Mouse (Mus musculus): Measurements from ENCODE around the gene Kcnk7.

Gene Kcnk7

DNA sequence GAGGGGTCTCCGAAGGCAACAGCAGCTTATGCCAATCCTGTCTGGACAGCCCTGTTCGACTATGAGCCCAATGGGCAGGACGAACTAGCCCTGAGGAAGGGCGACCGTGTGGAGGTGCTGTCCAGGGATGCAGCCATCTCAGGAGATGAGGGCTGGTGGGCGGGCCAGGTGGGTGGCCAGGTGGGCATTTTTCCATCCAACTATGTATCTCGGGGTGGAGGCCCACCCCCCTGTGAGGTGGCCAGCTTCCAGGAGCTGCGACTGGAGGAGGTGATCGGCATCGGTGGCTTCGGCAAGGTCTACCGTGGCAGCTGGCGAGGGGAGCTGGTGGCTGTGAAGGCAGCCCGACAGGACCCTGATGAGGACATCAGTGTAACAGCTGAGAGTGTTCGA, 13.8 kb upstream of the Kcnk7 start:
- no peak for DNase-seq (ENCODE audit: low spot score)

DNA sequence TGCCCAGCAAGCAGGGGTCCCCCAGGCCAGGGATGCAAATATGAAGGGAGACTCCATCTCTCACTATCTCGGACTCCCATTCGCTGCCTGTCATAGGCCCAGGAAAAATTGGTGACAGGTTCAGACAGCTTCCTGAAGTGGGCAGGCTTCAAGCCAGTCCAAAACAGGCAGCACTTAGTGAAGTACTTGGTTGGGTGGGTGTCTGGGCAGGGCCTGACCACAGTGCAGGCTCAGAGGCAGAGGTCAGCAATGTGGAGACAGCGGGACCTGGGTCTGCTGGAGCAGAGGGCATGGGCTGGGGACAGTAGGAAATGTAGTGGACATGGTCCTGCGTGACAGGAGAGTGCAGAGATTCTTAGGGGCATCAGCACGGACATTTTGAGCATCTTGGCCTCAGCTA, 12.6 kb upstream of the Kcnk7 start:
- no peak for DNase-seq (ENCODE audit: low spot score)

DNA sequence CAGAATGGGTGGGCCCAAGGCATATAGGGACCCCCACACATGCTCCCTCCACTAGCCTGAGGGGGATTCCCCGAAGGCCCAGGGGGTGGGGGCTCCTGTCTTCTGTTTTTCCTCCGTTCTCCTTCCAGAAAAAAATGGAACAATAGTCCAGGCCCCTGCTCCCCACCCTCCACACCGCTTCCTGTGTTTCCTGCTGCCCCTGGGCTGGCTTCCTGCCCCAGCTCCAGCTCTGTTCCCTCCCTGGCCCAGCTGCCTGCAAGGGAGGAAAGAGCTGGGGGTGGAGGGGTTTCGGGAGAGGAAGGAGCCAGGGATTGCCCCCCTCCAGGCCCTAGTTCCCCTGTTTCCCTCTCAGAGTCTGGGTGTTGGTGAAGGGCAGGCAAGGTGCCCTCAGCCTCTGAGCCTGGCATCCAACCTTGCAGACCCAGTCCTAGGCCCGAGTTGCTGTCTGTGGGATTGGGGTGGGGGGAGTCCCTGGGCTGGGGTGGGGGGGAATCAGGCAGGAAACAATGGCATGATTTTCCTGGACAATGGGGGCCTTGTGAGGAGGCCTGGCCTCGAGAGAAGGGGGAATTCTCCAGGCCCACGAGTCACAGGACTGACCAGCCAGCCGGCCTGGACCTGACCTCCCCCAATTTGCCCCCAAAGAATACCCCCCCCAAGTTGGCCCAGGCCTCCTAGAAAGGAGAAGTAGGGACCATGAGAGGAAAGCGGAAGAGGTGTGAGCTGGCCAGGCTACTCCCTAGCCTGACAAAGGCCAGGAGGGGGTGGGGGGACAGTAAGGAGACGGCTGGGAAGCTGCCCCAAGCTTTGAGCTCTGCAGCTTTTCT, 11.9 kb upstream of the Kcnk7 start:
- DNase-seq (ENCODE audit: low spot score): no peak

DNA sequence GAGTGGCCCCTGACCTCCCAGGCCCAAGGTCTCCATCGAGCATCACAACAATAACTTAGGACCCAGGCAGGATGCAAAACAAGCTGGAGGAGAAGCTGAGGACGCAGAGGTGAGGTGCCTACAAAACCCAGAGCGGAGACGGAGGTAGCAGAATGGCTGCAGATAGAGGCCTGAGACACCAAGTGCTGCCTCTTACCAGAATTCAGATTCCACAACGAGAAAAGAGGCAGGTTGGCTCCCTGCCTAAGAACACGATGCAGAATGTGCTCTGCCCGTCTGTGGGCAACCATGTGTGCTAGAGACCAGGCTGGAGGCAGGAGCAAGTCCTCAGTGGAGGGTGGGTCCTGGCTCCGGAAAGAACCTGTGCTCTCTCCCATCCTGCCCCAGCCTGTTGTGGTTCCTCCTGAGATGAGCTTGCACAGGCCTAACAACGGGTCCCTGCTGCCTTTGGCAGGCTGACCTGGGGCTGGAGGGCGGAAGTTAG, 11.2 kb upstream of the Kcnk7 start:
- no peak for DNase-seq (ENCODE audit: low spot score)

DNA sequence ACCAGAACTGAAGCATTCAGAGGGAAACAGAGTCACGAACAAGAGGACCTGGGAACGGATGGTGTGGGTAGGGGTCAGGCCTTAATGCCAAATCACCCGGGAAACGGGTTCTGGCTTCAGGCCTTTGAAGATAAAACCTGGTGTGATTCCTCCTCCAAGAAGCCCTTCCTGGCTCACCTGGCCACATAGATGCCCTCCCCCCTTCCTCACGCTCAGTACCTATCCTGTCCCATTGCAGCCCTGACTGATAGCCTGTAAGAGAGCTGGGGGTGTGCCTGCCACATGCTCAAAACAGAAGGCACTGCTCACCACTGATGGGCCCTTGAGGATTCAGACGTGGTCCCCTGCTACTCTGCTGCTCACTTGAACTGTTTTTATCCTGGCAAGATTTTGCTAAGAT, 10.4 kb upstream of the Kcnk7 start:
- DNase-seq (ENCODE audit: low spot score): no peak

DNA sequence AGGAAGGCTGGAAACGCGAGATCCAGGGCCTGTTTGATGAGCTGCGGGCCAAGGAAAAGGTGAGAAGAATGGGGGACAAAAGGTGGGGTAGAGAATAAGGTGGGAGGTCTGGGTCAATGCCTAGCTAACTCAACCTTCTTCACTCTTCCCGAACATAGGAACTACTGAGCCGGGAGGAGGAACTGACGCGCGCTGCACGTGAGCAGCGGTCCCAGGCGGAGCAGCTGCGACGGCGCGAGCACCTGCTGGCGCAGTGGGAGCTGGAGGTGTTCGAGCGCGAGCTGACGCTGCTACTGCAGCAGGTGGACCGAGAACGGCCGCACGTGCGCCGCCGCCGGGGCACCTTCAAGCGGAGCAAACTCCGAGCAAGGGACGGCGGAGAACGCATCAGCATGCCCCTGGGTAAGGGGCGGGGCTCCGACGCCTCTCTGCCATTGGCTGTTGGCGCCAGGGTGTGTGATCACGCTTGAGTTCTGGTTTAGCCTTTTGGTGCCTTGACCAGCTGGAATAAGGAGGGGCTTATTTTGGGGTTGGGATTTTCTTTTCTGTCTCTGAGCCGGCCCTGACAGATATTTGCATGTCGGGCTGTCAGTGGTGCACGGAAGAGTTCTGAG, 8.2 kb upstream of the Kcnk7 start:
- DNase-seq (ENCODE audit: low spot score): peak; percentile 57

DNA sequence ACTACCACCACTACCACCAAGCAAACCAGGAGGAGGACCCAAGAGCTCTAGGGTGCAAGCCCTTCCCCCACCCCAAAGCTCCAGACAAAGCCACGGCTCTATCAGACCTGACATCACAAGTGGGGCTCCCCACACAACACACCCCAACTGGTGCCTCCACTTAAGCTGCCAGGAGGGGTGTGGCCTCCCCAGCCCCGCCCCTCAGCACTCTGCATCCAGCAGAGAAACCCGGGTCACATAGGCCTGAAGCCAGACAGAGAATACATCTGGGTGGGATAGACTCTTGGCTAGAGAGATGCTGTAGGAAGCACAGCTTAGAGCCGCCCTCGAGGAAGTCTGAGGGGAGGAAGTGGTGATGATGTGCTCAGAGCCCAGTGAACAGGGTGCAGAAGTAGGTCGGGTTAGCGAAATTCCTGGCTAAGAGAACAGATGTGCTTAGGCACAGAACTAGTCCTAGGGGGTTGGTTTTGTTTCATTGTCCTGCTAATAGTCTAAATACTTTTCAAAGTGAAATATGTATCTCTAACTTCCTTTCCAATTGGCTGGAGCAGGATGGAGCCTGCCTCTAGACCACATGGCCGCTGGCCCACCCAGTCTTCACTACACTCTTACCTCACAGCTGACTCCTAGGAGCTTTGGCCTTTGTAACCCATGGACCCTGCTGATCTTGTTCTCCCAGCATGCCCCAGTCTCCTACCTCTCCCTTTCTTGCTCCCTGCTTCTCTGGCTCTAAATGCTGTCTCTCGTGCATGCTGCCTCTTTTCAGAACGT, 819 bp downstream of the Kcnk7 start:
- DNase-seq (ENCODE audit: low spot score): no peak

DNA sequence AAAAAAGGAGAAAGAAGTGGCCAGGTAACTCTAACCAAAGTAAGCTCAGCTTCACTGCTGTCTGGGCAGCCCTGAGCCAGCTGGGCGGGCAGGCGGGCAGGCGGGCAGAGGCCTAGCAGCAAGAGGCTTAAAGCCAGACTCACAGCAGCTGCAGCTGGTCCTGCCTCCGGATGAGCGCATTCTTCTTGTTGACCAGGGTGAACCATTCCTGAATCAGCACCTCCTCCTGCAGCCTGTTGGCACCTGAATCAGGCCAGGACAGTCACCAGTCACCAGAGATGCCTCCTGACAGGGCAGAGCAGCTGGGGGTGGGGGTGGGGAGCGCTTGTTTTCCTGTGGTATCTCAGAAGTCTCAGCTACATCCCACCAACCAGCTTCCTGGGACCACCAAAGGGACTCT, 5.9 kb downstream of the Kcnk7 start:
- no peak for DNase-seq (ENCODE audit: low spot score)

DNA sequence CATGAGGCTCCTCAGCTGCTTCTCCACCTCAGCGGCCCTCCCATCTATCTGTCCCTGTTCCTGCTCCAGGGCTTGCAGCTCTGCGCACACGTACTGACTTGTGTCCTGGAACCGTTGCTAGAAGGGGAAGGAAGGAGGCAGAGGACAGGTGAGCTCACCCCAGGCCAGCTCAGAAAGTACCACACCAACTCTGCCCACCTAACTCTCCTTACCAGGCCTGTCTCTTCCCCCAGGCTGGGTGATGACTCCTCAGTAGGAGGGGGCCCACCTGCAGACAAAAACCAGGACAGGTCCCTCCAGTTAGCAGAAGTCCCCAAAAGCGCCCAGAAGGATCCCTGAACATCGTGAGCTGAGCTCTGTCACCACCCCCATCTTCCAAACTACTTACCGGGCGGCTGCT, 6.4 kb downstream of the Kcnk7 start:
- DNase-seq (ENCODE audit: low spot score): no peak

DNA sequence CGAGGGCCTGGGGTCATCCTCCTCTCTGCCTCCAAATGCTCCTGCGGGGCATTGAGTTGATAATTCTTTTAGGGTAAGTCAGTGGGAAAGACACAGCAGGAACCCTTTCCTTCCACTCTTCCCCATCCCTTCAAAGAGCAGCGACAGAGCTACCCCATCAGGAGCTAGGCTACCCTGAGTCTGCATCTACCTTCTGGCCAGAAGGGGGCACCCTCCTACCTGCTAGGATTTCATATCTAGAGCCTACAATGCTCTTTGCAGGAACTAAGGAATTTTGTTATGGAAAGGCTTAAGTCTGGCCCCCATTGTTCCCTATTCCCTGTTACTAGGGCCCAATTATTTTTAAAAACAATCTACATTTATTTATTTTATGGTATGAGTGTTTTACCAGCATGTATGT, 7.1 kb downstream of the Kcnk7 start:
- DNase-seq (ENCODE audit: low spot score): peak; percentile 76

DNA sequence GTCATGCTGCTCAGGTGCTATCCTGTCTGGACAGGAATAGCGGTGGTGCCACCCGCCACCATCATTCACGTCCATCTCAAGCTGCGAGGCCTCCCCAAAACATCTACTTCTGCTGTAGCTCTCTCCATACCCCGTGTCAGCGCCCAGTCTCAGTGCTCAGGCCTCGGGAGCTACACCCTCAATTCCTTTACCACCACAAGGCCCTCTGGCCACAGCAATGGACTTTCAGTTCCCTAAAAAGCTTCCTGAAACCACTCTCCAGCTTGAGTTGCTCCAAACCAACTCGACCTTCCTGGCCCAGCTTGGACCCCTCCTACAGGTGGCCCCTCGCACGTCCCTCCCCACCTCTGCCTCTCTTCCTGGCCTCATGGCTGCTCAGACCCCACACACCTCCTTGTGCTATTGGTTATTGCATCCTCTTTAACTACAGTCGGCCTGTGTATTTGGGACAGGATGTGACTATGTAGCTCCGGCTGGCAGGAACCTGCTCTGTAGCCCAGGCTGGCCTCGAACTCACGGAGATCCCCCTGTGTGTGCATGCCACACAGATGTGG, 7.8 kb downstream of the Kcnk7 start:
- DNase-seq (ENCODE audit: low spot score): no peak

DNA sequence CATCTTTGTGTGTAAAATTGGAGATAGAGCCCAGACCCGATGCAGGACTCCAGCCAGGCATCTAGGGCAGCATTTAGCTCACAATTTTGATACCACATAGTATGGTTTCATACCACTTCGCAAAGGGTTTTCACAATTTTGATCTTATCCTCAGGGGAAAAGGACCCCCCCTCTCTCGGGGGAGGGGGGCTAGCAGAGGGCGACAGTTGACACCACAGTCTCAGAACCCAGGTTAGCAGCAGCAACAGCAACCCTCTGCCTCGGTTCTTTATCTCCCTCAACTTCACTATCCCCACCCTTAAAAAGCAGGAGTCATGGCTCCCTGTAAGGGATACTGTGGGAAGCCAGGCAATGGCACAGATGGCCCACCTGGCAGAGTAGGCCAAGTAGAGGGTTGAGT, 9.1 kb downstream of the Kcnk7 start:
- DNase-seq (ENCODE audit: low spot score): no peak

DNA sequence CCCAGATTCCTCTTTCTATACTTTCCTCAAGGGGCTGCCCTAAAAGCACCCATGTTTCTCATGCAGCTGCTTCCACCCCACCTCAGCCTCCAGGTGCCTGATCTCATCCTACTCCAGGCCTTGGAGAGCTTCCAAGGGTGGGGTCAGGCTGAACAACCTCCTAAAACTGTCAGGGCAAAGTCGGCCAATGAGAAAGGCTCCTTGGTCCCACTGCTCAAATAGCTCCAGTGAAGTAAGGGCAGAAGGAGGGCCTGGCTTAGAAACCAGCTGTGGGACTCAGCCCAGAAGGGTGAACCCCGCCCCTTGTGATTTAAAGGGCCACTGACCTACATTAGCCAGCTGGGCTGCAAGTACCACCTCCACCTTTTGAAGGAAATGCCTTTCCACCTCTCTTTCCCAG, 9.6 kb downstream of the Kcnk7 start:
- no peak for DNase-seq (ENCODE audit: low spot score)

DNA sequence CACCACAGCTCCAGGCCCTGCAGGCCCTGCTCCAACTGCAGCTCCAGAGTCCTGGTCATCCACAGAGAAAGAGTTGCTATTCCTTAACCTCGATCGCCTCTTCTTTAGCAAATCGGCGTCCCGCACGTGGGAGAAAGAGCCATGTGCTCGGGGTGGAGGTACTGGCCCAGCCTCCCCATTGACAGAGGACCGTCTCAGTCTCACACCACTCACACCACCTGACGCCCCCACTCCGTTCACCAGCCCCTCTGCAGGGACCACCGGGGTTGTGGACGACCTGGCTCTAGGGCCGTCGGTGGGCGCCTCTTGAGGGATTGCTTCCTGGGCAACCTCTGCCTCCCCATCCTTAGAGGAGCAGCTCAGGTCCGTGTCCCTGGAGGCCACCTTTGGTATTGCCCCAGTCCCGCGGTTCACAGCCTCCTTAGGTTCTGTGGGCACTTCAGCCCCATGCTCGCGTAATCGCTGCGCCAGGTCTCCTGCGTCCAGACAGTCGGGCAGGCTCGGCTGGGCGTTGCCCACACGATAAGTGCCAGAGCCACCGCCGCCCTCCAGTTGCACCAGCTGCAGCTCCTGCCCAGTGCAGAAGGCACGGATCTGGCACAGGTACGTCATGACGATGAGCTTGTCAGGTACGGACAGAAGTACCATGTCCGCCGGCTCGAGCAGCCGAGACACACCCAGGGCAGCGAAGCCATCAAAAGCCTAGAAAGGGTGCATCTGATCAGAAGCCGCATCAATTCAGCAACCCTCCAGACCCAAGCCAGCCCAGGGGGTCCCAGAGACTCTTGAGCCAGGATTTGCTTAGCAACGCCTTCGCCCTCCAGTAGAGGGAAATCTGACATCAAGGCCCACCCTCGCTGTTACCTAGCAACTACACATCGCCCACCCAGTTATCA, 11.9 kb downstream of the Kcnk7 start:
- DNase-seq (ENCODE audit: low spot score): peak; percentile 75

DNA sequence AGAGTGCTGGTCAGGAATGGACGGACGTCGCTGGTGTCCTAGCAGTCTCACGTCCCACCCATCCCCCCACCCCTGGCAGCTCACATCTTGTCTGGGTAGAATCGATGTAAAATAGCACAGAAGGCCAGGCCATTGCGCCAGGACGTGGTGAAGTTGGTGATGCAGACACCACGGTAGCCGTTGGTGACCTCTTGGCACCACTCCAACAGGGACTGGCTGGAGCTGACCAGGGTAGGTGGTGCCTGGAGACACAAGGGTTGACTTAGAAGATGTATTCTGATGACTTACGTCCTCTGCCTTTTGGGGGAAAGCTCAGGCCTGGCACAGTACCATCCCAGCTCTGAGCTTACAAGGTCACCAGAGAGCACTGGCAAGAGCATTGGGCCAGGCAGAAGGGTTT, 12.8 kb downstream of the Kcnk7 start:
- DNase-seq (ENCODE audit: low spot score): no peak

DNA sequence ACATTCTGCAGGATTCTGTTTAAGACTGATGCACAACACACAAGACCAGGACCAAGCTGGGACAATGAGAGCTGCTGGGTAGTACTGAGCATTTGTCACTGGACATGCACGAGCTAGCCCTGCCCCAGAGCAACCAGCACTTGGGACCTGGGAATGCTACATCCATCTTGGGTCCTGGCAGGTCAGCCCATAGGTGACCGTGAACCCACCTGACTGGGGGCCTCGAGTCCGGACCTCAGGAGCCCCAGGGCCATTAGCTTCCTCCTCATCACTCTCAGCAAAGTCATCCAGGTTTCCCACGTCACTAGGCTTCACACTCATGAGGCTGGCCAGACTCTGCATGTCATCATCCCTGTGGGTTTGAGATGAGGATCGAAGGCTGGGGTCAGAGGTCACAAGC, 17.1 kb downstream of the Kcnk7 start:
- no peak for DNase-seq (ENCODE audit: low spot score)

DNA sequence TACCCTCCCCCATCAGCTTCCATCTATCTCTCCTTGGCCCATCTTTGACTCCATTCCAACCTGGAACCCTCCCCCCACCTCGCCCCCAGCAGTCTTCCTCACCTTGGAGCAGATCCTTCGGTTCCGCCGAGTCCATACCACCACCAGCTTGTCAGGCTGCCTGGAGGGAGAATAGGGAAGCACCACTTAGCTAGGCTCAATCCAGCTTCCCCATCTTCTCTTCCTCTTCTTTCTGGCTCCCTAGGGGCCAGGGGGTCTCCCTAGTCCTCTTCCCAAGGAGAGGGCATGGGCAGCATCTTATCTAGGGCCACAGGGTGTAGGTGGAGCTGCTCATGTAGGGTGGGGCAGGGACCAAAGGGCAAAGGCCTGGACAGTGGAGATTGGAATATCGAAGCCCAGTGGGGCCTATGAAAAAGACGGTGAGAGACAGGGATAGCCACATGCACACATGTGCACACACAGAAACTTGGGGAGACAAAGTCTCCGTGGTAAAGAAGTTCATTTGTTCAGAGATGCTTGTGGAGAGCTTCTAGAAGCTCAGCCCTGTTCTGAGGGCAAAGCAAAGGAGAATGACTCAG, 18.8 kb downstream of the Kcnk7 start:
- no peak for DNase-seq (ENCODE audit: low spot score)

DNA sequence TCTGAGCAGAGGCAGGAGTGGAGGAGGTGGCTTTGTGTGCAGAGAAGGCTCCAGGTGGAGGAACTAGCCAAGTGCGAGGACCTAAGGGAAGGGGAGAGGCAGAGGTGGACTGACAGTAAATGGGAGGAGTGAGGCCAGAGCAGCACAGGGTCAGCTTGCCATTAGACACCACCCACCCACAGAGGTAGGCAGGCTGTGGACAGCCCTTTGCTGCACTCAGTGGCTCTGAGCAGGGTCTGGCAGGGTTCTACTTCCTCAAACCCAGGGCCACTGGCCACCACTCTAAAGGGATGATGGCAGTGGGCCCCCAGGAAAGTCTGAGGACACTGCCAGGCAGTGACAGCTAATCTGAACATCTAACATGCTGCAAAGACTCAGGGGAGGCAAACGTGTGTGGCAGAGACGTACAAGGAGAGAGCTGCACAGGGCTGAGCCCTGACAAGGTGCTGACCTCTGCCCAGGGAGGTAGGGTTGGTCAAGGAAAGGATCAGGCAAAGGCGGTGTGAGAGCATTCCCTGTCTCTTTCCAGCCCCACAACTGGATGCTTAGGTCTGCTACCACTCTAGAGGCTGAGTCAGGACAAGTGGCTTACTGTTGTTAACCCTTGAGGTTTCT, 19.9 kb downstream of the Kcnk7 start:
- DNase-seq (ENCODE audit: low spot score): no peak

DNA sequence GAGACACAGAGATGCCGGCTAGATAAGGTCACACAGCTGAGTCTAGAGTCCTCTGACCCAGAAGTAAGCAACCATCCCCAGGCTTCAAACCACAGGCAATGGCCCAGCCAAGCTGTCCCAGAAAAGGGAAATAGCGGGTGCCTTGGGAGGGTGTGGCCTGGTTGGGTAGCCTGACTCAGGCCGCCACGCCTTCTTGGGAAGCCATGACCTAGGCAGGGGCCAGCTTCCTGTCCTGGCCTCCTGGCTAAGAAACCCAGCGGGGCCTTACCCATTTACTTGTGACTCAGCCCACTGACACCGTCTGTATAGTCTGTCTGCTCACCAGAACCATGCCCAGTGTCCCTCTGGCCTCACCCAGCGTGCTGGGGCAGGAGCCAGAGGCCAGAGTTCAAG, 20.4 kb downstream of the Kcnk7 start:
- no peak for DNase-seq (ENCODE audit: low spot score)

DNA sequence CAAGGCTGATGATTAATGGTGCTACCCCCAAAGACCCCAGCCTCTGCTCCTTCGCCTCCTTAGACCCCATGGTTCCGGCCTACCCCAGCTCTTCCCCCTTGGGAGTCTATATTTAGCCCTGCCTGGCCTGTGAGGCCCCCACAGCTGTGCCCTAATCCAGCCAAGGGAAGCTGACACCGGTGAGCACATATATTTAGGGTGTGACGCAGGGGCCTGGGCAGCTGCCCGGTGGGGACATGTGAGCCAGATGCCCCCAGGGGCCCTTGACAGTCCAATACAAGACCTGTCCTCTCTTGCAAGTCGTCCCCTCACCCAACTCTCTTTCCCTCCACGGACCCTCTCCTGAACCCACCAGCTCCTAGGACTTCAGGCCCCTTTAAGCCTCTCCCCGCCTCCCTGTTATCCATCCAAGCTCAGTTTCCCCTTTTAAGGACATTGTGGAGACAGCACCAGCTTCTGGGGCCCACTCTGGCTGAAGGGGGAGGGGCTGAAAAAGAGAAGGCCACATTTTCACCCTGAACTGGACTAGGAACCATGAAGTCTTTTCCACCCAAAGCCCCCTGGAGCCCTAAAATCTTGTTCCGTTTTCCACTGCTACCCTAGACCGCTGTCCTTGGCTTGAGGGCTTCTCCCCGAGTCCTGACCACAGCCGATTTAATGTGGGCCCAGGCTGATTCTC, 21.0 kb downstream of the Kcnk7 start:
- DNase-seq (ENCODE audit: low spot score): no peak
